Mouse (Mus musculus) C2C12 (cell line): Measurements from ENCODE around the gene Itga10.

Experiments
- CEBPB ChIP-seq: IDR thresholded peaks from one replicate; pipeline ENCODE4 v1.6.1; 2011; ENCODE audit warnings: low read depth, mild to moderate bottlenecking, control low read depth, moderate library complexity
- CTCF ChIP-seq: IDR thresholded peaks from one replicate; pipeline ENCODE4 v1.5.1; 2011; ENCODE audit not compliant: control insufficient read depth, insufficient read depth, insufficient read length
- FOSL1 ChIP-seq: IDR thresholded peaks from one replicate; pipeline ENCODE4 v1.8.0; 2011; ENCODE audit warnings: mild to moderate bottlenecking, low read length; ENCODE audit not compliant: poor library complexity, insufficient read depth, severe bottlenecking
- MAX ChIP-seq: IDR thresholded peaks from one replicate; pipeline ENCODE4 v1.6.1; 2011; ENCODE audit warnings: mild to moderate bottlenecking, control low read depth
- MYOD1 ChIP-seq: IDR thresholded peaks from one replicate; pipeline ENCODE4 v1.6.1; 2011; ENCODE audit warnings: low read depth; ENCODE audit not compliant: control insufficient read depth, insufficient read length
- MYOG ChIP-seq: IDR thresholded peaks from one replicate; pipeline ENCODE4 v1.6.1; 2011; ENCODE audit not compliant: control insufficient read depth, insufficient read length; ENCODE audit errors: extremely low read depth
- USF1 ChIP-seq: IDR thresholded peaks from one replicate; pipeline ENCODE4 v1.6.1; 2011; ENCODE audit warnings: low read depth, mild to moderate bottlenecking, control low read depth, moderate library complexity

DNA sequence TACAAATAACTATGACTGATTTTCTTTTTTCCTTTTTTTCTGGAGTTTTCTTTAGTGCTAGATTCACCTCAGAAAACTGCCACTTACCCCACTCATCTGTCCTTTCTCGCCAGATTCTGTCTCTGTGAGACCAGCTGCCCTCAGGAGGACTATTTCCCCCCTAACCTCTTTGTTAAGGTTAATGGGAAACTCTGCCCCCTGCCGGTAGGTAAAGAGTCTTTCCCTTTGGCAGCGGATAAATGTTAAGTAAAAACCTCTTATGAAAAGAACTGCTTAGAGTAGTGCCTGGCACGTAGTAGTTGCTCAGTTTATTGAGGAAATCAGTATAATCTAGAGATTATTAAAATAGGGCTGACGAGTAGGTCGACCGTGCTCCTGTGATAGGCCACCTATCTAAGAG is 55.0 kb downstream of the Itga10 start:
- TF ChIP-seq CEBPB (no peak), MYOG (no peak), CTCF (no peak), USF1 (no peak), MAX (no peak), FOSL1 (no peak), MYOD1 (no peak)
